Mouse (Mus musculus): ENCODE data around the gene Txn1. TPM values are rescaled to one million over a fixed set of nuclear protein-coding genes. Genes with fewer than 3 reads are reported as not detected.

The Txn1 gene
- 100 to 1,000 TPM; 170 to 200 TPM for polyA plus RNA-seq (2017; shearing (Covaris generic))

GRCm38 (mm10) chr4:57956029-57956960 is at the start of gene Txn1:
TSS of gene Txn1 (minus strand) at chr4:57956411.
- ATAC-seq = peak; percentile 79

GRCm38 (mm10) chr4:58003501-58003900 is 47.3 kb upstream of the Txn1 start:
- no peak for ATAC-seq

GRCm38 (mm10) chr4:57991425-57991824 is 35.2 kb upstream of the Txn1 start:
- no peak for ATAC-seq

GRCm38 (mm10) chr4:57974400-57975117 is 18.3 kb upstream of the Txn1 start:
- no peak for ATAC-seq

GRCm38 (mm10) chr4:57973592-57974268 is 17.5 kb upstream of the Txn1 start:
- no peak for ATAC-seq

GRCm38 (mm10) chr4:57970285-57970684 is 14.1 kb upstream of the Txn1 start:
- ATAC-seq = no peak

GRCm38 (mm10) chr4:57967195-57967594 is 11.0 kb upstream of the Txn1 start:
- ATAC-seq = no peak

- ATAC-seq = no peak
Observed at GRCm38 (mm10) chr4:57965516-57965915, 9.3 kb upstream of the Txn1 start.

GRCm38 (mm10) chr4:57964143-57964542 is 7.9 kb upstream of the Txn1 start:
- ATAC-seq = no peak

- no peak for ATAC-seq
Observed at GRCm38 (mm10) chr4:57959056-57959455, 2.8 kb upstream of the Txn1 start.

- ATAC-seq = no peak
Observed at GRCm38 (mm10) chr4:57958098-57958497, 1.9 kb upstream of the Txn1 start.

GRCm38 (mm10) chr4:57957200-57958085 is 1.2 kb upstream of the Txn1 start:
- ATAC-seq = no peak

GRCm38 (mm10) chr4:57955544-57955958 is 660 bp downstream of the Txn1 start:
- ATAC-seq = peak; percentile 34

GRCm38 (mm10) chr4:57954991-57955390 is 1.2 kb downstream of the Txn1 start:
- no peak for ATAC-seq

- no peak for ATAC-seq
Observed at GRCm38 (mm10) chr4:57954580-57954979, 1.6 kb downstream of the Txn1 start.

GRCm38 (mm10) chr4:57953796-57954195 is 2.4 kb downstream of the Txn1 start:
- no peak for ATAC-seq

GRCm38 (mm10) chr4:57952891-57953290 is 3.3 kb downstream of the Txn1 start:
- ATAC-seq = no peak

GRCm38 (mm10) chr4:57952416-57952815 is 3.8 kb downstream of the Txn1 start:
- no peak for ATAC-seq

GRCm38 (mm10) chr4:57949866-57950265 is 6.3 kb downstream of the Txn1 start:
- ATAC-seq = no peak

- ATAC-seq = no peak
Observed at GRCm38 (mm10) chr4:57947476-57947875, 8.7 kb downstream of the Txn1 start.

- ATAC-seq = no peak
Observed at GRCm38 (mm10) chr4:57947036-57947435, 9.2 kb downstream of the Txn1 start.

- ATAC-seq = no peak
Observed at GRCm38 (mm10) chr4:57942892-57943291, 13.3 kb downstream of the Txn1 start.

Data from activated CD4-positive, CD25-positive, alpha-beta regulatory T cell, adult 4 months (primary cell).